Mouse (Mus musculus) bone marrow, adult 2 months (tissue): ENCODE data around the gene Gaa. TPM values are rescaled to one million over a fixed set of nuclear protein-coding genes. Genes with fewer than 3 reads are reported as not detected.
A peak's percentile ranks its signal among the peaks of the same experiment; 100 is the strongest.

Experiments used
- H3K27ac ChIP-seq: fragments of 200-500 bp; 2 replicates; pipeline ENCODE4 v1.5.1; 2012; ENCODE audit warnings: low read depth, mild to moderate bottlenecking, control low read depth, inconsistent platforms, low read length; ENCODE audit not compliant: control insufficient read depth, poor library complexity, insufficient read depth
- H3K4me1 ChIP-seq: fragments of 200-500 bp; 2 replicates; pipeline ENCODE4 v1.6.1; 2011; ENCODE audit warnings: low read length; ENCODE audit not compliant: control insufficient read depth, insufficient read depth
- H3K4me3 ChIP-seq: fragments of 200-500 bp; replicated peaks from 2 replicates; pipeline ENCODE3; 2011; ENCODE audit warnings: mild to moderate bottlenecking, low read depth, low read length, control low read depth; ENCODE audit not compliant: control insufficient read depth
- CTCF ChIP-seq: fragments of 200-500 bp; IDR thresholded peaks from 2 replicates; pipeline ENCODE4 v1.5.1; 2011; ENCODE audit warnings: low read length, control low read depth; ENCODE audit not compliant: control insufficient read depth, insufficient read depth
- POLR2A ChIP-seq: fragments of 200-500 bp; IDR thresholded peaks from 2 replicates; pipeline ENCODE4 v1.6.1; 2011; ENCODE audit warnings: low read depth, mild to moderate bottlenecking, control low read depth, low read length, borderline replicate concordance; ENCODE audit not compliant: control insufficient read depth
- WGBS: fragments of 180-500 bp; shearing (Covaris S2); methylation state at CpG from one replicate; pipeline ENCODE4 v1.1.7; 2018; 5-methylcytosine and 5-hydroxymethylcytosine counted together
- polyA plus RNA-seq: library from polyadenylated mRNA; stranded (reverse); fragments of >200 nt; gene quantifications from 2 replicates; pipeline ENCODE4 v1.2.4, GENCODE M21; 2011; ENCODE audit warnings: low replicate concordance; ENCODE audit not compliant: missing spikeins, insufficient read depth, insufficient read length

The Gaa gene
- polyA plus RNA-seq, 1 experiment: 18.1 TPM

- 49% methylated on average over 16 of the region's 16 CpGs for WGBS
- no peak overlapping the region for H3K27ac ChIP-seq
Measured at GRCm38 (mm10) chr11:119304904-119305712, 37.4 kb downstream of the Gaa start.

GRCm38 (mm10) chr11:119306762-119307657 is 39.3 kb downstream of the Gaa start:
- no peak for TF ChIP-seq POLR2A
- TF ChIP-seq CTCF: no peak
- Histone ChIP-seq H3K4me1 (no peaks in the 10 kb centered on the region; the same call in 1 of the 2 replicates), H3K27ac (no peak overlapping the region), H3K4me3 (no peak overlapping the region)
- WGBS: 60% methylated on average over 13 of the region's 13 CpGs

More at GRCm38 (mm10) chr11:119304904-119305712, 37.4 kb downstream of the Gaa start:
- Histone ChIP-seq H3K4me1 (no peaks in the 10 kb centered on the region; the same call in 1 of the 2 replicates), H3K4me3 (no peak overlapping the region)
- no peak for TF ChIP-seq POLR2A
- TF ChIP-seq CTCF: peak; percentile 58

DNA sequence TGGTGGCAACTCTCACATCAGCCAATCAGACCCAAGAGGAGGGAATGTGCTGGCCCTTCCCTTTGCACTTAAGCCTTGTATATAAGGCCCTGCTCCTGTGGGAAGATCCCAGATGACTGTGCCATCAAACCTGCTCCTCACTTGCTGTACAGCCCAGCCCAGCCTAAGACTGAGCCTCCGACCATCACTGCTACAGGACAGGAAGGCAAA is 39.9 kb downstream of the Gaa start, which contains the start of gene Card14:
Gene Card14, plus strand, starts transcription at position 111 of the 210 bp plus-strand sequence.
- WGBS: 63% methylated on average over 1 of the region's 1 CpGs
- Histone ChIP-seq H3K27ac (no peak within 1 kb of the TSS), H3K4me1 (no peaks in the 10 kb centered on the region; the same call in 1 of the 2 replicates), H3K4me3 (no peak within 1 kb of the TSS)
- TF ChIP-seq CTCF (no peak), POLR2A (no peak)

DNA sequence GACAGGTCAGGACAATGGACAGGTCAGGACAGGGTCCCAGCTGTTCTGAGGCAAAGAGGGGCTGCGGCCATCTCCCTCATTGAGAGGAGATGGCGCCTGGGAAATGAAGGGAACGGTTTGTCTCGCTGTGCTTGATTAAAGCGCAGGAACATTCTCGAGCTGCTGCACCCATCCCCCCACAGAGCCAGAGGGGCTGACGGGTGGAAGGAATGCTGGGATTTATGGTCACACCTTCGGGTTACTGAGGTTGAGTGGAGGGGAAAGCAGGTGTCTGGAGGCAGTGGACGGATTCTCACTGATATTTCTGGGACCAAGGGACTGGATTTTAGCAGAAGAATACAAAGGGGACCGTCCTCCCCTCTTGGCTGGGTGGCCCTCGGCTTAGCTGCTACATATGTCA is 40.2 kb downstream of the Gaa start:
- WGBS: 54% methylated on average over 11 of the region's 11 CpGs
- Histone ChIP-seq H3K4me3 (no peak overlapping the region), H3K4me1 (no peaks in the 10 kb centered on the region; the same call in 1 of the 2 replicates), H3K27ac (no peak overlapping the region)
- TF ChIP-seq CTCF (no peak), POLR2A (no peak)

DNA sequence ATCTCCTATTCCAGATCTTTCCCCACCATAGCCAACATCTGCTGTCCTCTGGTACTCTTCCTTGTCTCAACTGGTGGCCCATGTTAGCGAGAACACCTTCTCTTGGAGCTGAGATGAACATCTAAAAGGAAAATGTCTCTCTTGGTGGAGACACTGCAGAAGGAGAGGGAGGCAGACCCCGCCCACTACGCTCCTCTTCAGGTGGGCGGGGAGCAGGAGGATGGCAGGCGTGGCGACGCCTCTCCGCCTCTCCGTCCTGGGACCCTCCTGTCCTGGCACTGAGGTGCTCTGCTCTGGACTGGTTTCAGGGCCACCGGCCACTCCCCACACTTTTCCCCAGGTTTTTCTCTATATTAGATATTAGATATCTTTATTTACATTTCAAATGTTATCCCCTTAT is 42.9 kb downstream of the Gaa start:
- Histone ChIP-seq H3K4me1 (no peaks in the 10 kb centered on the region; the same call in 1 of the 2 replicates), H3K4me3 (no peak overlapping the region), H3K27ac (no peak overlapping the region)
- TF ChIP-seq POLR2A: no peak
- 40% methylated on average over 10 of the region's 10 CpGs for WGBS

DNA sequence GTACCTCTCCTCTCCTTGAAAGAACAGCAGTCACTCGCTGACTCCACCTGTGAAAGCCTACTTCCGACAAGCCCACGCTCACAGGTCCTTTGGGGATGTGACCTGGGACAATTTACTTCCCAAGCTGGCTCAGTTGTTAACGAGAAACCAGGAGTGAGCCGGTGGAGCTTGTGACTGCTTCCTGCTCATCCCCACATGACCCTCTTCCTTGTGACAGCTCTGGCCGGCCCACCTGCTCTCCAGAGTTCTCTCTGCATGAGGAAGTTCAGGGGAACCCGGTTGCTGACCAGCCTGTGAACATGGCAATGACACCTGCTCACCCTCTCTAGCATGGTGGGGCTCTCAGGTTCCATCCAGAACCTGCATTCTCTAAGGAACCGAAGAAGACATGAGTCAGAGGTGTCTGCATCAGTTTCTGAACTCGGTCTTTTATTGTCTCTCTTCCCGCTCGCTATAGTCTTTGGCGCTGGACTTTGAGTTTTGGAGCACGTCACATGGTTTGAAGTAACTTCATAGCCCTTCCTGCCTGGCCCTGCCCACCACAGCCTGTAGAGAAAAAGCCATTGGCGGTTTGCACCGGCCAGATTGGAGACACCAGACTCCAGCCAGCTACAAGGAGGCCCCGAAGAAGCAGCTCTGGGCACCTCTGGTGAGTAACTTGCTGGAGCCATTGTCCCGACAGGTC is 46.7 kb downstream of the Gaa start:
- no peak for TF ChIP-seq POLR2A
- TF ChIP-seq CTCF: no peak
- no peak overlapping the region for H3K27ac ChIP-seq
- 59% methylated on average over 17 of the region's 17 CpGs for WGBS

DNA sequence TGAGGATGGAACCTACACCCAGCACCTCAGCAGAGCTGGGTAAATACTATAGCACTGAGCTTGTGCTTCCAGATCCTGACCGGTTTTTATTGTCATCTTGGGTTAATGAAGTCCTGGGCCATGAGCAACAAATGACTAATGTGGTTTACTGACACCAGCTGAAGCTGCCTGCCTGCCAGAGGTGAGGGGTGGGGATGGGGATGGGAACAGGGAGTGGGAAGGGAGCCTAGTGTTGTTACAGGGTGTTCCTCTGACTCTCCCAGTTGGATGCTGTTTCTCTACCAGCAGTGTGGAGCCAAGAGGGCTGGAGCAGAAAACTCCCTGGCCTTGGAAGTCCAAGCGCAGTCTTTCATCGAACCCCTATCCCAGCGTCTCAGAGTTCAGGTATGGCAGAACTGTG is 49.0 kb downstream of the Gaa start:
- no peak overlapping the region for H3K27ac ChIP-seq
- no peak for TF ChIP-seq CTCF
- TF ChIP-seq POLR2A: no peak
- H3K4me1 ChIP-seq: no peaks in the 10 kb centered on the region
- 87% methylated on average over 4 of the region's 4 CpGs for WGBS
- H3K4me3 ChIP-seq: no peak overlapping the region

More for the DNA sequence above, 46.7 kb downstream of the Gaa start:
- Histone ChIP-seq H3K4me3 (no peak overlapping the region), H3K4me1 (no peaks in the 10 kb centered on the region)

DNA sequence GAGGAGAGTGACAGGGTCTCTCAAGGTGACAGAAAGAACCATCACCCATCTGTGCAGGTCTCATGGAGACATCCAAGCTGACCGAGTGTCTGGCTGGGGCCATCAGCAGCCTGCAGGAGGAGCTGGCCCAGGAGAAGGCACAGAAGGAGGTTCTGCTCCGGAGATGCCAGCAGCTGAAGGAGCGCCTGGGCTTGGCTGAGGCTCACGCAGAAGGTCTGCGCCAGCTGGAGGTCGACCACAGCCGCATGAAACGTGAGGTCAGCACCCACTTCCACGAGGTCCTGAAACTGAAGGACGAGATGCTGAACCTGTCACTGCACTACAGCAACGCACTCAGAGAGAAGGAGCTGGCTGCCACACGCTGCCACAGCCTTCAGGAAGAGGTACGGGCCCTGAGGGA is 54.8 kb downstream of the Gaa start:
- TF ChIP-seq CTCF: no peak
- no peak for TF ChIP-seq POLR2A
- no peak overlapping the region for H3K4me3 ChIP-seq
- no peak overlapping the region for H3K27ac ChIP-seq
- no peaks in the 10 kb centered on the region for H3K4me1 ChIP-seq
- 66% methylated on average over 13 of the region's 13 CpGs for WGBS
